Mouse (Mus musculus) cerebellum, adult 8-10 months (tissue): ENCODE measurements around the gene Msh2.

Experiments
- DNase-seq: peaks from one replicate; pipeline ENCODE4 v3.0.0; 2022

The Msh2 gene

GRCm38 (mm10) chr17:87724727-87725126 lies 52.6 kb downstream of the Msh2 start:
- no peak for DNase-seq

DNA sequence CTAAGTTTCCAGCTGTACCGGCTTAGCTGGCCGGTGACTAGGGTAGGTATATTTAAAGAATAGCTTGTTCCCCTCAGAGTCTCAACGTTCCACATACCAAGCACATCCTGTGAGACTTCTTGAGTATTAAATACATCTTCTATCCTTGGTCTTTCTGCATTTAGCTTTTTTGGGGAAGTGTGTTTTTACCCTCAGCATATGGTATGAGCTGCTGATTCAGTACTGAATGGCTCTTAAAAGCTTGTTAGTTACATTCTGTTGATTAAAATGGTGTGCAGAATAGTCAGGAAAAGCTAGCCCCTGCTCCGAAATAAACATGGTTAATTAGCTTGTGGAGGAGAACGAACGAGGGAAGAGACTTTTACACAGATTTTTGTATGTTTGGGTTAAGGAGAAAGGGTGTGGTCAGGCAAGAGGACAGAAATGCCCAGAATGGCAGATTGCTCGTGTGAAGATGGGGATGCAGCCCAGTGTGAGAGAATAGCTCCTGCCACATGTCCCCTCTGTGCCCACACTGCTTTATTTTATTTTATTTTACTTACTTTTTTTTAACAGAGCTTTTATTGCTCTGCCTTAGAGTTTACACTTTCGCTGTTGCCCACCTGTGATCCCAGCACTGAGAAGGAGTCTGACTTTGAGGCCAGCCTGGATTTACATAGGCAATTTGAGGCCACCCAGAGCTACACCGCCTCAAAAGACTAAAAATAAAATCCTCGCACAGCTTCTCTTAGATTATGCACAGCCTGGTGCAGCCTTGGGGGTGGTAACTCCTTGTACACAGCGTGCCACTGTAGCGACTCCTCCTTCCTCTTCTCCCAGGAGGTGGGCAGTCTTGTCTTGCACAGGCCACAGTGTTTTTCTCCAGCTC lies 54.6 kb downstream of the Msh2 start:
- DNase-seq: no peak

- DNase-seq: no peak
Measured at GRCm38 (mm10) chr17:87731962-87732361, 59.8 kb downstream of the Msh2 start.

DNA sequence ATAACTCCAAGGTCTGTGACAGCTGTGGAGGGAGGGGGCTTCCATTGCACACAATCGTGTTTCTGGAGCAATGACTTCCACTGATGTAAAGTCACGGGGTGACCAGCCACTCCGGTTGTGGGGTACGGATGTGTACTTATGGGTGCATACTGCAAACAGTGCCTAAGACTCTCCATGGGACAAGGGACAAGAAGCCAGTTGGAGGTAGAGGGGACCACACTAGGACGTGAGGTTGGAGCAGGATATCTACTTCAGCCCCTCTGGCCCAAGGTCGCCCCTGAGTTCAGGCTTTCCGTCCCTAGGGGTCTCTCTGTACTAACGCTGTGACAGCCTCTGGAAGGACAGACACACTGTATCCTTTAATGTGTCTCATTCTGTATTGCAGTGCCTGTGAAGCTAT lies 62.3 kb downstream of the Msh2 start:
- DNase-seq: no peak

GRCm38 (mm10) chr17:87737144-87737543 lies 65.0 kb downstream of the Msh2 start:
- no peak for DNase-seq

GRCm38 (mm10) chr17:87739835-87740234 lies 67.7 kb downstream of the Msh2 start:
- no peak for DNase-seq

DNA sequence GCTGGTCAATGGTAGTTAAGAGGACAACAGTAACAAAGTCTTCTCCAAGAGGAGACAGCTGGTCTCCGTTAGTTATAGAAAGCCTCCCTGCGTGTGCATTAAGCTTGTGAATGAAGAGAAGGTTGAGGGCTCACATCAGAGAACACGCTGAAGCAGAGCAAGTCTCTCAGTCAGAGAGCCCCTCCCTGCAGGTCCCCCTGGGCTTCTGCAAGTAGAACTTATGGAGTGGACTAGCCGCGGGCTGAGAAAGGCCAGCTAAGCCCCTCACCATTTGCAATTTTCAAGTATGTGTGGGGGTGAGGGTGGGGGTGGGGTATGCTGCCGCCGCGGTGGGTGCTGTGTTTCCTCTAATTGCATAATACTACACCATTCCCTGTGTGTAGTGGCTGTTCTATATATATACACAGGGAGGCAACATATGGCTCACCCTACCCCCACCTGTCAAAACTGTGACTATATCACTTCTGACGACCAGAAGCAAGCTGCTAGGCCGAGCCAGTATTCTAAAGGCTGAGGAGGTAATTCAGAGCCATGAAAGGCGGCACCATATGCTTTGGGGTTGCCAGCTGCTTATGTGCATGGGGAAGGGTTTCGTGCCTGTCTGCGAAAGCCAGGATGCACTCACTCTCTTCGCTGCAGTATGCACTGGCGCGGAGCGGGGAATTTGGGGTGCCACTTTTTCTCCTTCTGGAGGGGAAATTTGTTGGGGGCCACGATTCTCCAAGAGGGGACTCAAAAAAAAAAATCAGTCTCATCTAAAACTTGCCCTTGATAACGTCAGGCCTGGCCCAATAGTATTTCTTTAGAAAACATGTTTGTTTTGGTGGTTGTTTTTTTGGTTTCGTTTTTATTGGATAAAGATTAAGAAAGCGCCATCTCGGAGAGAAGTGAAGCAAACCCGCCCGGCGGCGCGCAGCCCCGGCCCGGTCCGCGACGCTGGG lies 73.1 kb downstream of the Msh2 start:
- peak; percentile 62 for DNase-seq

- peak; percentile 61 for DNase-seq
Measured at GRCm38 (mm10) chr17:87745926-87746888, 74.1 kb downstream of the Msh2 start.

DNA sequence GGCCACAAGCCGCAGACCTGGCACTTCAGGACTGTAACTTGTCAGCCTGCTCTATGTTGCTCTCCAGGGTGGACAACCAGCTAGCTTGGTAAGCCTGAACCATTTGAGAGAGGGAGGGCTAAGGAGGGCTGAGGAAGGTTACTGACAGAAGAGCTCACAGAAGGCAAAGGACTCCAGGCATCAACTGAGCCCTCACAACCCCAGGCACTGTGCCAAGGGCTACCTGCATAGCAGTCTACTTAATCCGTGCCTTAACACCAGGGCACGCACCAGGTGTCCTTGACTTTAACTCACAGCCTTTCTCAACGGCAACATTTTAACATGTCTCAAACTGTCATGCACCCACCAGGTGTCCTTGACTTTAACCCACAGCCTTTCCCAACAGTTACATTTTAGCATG lies 88.2 kb downstream of the Msh2 start:
- no peak for DNase-seq

DNA sequence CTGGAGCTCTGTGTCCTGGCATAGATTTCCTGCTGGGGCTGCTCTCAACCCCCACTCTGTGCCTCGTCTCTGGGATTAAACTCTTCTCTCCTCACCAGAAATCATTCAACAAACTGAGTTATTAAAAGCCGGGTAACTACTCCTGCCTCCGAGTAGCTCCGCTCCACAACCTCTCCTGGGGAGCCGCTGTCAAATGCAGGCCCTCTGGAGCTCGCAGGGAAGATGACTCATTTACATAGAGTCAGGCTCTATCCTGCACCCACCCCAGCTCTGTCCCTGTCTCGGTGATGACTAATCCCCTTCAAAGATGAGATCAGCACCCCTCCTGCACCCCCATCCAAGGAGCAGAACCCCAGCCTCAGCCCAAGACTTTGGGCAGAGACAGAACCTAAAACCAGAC lies 91.0 kb downstream of the Msh2 start:
- no peak for DNase-seq

GRCm38 (mm10) chr17:87765031-87765430 lies 92.9 kb downstream of the Msh2 start:
- DNase-seq: no peak

- DNase-seq: no peak
Measured at GRCm38 (mm10) chr17:87766888-87767287, 94.8 kb downstream of the Msh2 start.

- DNase-seq: peak; percentile 88
Measured at GRCm38 (mm10) chr17:87770766-87771165, 98.6 kb downstream of the Msh2 start.

DNA sequence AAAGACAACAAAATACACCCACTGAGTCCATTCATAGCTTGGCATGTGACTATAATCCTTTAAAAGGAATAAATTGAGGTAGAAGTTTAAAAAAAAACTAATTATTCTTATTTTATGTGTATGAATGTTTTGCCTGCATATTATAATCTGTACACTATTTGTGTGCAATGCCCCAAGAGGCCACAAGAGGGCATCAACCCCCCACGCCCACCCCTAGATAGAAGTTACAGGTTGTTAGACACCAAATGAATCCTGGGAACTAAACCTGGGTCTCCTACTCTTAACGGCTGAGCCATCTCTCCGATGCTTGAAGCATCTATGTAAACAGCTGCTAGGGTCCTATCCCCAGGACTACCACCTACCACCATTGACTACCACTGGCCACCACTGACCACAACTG lies 101.0 kb downstream of the Msh2 start:
- DNase-seq: no peak
